Mouse (Mus musculus) urinary bladder, postnatal 14 days (tissue): ENCODE results near the gene Kcna7.
"Not testable (repeated sequence)": the region's sequence is repeated elsewhere in the genome, so short reads cannot be mapped to it uniquely, and the experiment has no call there.

Source experiments
- DNase-seq: peaks from one replicate; pipeline ENCODE4 v3.0.0; 2021; ENCODE audit warnings: low spot score

Kcna7 gene

DNA sequence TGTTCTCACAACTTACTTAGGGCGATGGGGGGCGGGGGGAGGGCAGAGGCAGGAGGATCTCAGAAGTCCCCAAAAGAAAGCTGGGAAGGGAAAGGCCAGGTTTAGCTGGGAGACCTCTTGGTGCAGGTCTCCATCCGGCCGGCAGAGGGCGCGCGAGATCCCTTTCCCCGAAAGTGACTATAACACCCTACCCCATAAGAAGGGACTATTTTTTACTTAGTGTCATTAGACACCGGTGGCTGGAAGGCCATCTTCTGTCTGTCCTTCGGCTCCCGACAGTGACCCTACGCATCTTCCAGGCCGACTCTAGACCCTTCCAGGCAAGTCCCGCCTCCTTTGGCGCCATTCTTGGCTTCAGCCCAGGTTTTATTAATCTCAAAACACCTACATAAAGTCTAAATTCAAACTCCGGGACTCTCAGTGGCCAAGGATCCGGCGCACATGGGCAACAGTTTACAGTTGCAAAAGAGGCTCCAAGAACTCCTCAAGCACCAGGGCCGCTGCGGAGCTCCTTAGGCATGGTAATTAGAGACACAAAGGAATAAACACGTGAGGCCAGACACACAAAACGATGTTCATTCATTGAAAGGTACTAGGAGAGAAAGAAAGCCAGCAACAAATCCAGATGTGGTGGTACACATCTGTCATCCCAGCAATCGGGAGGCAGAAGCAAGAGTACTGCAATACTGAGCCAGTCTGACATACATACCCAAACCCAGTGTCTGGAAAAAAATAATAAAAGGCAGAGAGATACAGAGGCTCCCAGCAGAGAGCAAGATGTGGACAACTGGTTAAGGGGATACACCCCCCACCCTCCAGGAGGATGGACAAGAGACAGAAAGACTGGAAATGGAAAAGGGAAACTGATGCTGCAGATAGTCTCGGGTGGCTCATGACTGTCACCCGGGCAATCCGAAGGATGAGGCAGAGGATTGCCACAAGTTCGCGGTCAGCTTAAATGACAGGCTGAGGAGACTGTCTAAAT is at the start of gene Kcna7:
TSS of gene Kcna7 (plus strand) at position 563 of the 985 bp plus-strand sequence.
- peak; percentile 80 for DNase-seq

DNA sequence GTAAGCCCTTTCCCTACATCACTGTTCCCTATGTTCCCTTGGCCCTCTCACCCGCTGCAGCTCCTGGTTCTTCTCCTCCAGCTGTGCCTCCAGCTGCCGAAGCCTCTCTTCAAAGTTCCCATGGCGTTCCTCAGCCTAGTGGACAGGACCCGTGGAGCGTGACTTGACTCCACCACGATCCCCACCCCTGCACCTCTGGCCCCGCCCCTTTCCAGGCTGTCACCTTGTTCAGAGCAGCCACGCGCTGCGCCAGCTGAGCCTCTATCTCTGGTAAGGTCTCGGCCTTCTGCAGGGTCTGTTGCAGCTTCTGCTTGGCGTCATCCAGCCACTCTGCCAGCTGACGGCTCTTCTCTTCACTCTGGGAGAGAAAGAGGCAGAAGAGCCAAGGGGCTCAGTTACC is 49.4 kb upstream of the Kcna7 start:
- DNase-seq = no peak

DNA sequence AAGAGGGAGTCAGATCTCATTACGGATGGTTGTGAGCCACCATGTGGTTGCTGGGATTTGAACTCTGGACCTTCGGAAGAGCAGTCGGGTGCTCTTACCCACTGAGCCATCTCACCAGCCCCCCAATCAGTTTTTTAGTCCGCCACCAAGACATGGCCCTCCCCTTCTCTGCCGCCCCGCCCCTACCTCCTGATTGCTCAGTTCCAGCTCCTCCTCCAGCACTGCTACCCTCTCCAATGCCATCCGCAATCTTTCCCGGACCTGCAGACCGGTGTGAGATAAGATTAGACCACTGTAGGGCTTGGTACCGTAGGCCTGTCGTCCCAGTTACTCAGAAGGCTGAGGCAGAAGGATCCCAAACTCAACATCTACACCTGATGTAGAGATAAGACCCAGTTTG is 46.4 kb upstream of the Kcna7 start:
- not testable (repeated sequence) for DNase-seq

DNA sequence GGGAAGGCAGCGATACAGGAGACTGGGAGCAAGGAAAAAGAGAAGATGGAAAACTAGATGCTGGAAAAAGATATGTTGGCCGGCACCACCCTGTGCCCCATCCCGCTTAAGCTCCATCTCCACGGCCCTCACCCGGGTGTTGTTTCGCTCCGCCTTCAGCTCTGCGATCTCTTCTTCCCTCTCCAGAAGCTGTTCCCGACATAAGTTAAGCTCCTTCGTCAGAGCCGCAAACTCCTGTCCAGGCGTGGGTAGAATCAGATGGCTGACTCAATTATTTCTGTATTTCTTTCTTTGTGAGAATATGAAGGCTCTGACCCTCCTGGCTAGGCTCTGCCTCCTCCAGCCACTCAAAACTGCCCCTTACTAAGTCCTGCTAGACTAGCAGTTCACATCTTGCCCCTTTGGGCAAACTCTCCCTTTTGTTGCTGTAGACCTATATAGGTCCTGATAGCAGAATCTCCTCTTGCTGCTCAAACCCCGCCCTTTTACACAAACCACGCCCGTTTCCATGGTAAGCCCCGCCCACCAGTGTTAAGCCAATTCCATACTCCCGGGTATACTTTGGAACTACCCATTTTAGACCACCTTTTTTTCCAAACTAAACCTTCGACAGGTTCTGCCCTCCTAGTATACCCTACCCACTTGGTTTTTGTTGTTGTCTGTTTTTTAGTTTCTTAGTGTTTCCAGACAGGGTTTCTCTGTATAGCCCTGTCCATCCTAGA is 44.9 kb upstream of the Kcna7 start:
- DNase-seq = no peak

DNA sequence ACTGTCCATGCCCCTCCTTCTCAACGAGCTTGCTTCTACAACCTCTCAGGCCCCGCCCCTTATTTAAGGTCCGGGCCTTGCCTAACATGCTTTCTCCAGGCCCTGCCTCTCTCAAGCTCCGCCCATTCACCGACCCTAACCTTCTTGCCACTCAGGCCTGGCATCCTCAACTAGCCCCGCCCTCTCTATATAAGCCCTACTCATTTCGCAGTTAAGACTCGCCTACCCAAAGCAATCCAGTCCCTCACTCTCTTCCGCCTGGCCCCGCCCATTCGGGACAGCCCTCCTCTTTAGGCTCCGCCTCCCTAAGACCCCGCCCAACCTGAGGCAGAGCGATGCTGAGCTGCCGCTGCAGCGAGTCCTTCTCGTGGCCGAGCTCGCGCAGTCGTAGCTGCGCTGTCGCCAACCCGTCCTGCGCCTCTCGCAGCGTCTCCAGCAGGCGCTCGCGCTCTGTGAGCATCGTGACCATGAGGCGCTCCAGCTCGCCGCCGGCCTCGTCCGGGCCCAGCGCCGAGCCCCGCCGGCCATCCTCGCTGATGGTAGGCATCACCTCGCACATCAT is 44.1 kb upstream of the Kcna7 start:
- DNase-seq = peak; percentile 82

DNA sequence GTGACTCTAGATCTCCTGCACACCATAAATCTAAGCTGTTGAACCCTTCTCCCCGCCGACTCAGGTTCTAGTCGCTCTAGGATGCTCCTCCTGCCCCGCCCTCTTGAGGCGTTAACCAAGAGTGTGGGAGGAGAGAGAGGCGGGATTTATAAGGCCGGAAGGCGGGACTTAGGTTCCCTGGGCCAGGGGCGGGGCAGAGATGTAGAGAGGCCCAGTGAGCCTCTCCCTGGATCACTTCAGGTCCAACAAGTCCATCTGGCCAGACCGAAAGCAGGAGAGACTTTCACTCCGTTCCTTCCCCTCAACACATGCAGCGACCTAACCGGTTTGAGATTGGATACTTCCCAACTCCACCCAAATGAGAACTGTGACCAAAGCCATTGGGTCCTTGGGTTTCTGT is 42.7 kb upstream of the Kcna7 start:
- DNase-seq = peak; percentile 86

DNA sequence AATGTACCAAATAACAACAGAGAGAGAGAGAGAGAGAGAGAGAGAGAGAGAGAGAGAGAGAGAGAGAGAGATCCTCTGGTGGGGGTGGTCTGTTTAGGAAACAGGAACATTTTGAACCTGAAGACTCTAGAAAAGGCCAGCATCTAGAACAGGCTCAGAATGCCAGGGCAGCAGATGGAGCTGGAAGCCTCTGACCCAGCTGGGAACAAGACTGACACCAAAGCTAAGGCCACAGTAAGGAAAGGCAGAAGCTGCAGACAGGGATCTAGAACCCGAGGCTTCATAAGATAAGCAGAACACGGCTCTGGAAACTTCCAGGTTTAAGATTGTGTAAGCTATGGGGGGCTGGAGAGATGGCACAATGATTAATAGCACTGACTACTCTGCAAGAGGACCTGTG is 41.5 kb upstream of the Kcna7 start:
- no peak for DNase-seq

DNA sequence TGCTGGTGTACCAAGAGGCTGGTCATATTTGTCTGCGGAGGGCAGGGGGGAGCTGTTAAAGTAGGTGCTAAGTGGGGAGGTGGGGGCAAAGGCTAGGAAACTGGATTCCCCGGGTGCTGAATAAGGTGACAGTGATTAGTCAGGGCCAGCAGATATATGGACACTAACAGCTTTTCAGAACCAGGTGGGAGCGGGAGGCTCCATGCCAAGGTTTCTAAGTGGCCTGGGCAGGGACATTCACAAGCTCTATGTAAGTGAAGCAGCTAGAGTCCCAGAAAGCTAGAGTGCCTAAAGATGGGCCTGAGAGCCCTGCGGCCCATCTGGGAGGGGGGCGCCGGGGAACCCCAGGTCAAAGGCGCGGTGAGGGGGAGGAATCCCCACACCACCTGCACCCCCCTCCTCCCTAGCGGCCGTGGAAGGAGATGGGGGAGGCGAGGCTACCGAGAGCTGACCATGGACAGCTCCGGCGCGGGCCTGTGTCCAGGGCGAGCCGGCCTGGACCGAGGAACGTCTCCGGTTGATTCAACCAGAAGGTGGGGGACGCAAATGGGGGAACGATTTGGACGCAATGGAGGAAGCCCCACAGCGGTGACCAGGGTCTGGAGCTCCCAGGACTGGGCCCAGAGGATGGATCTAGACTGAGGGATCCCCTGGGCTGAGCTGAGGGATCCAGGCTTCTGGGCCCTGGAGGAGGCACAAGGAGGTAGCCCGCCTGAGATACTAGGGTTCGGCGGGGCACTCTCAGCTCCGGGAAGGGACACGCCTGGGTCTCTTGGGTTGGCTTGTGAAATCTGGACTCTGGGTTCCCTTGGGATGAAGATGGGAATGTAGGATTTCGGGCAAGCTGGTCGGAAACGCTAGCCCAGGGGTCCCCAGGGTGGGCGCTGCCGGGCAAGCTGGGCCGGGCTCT is 39.5 kb upstream of the Kcna7 start:
- DNase-seq = peak; percentile 60

DNA sequence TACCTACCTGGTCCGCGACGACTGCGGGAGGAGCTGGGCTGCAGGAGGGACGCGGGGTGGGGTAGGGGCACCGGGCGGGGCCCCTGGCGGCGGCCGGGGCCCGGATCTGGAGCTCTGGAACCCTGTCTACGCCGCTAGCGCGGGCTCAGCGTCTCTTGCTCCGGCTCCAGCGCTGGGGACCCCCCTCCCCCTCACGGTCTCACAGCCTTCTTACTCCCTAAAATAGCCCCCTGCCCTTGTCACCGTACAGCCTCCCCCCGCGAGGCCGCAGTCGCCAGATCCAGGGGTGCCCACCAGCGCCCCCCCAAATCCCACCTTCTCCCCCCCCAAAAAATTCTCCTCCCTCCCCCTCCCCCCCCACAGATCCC is 38.8 kb upstream of the Kcna7 start, which contains the start of gene Ppfia3:
TSS of gene Ppfia3 (minus strand) at position 368 of the 368 bp plus-strand sequence.
- DNase-seq = no peak

DNA sequence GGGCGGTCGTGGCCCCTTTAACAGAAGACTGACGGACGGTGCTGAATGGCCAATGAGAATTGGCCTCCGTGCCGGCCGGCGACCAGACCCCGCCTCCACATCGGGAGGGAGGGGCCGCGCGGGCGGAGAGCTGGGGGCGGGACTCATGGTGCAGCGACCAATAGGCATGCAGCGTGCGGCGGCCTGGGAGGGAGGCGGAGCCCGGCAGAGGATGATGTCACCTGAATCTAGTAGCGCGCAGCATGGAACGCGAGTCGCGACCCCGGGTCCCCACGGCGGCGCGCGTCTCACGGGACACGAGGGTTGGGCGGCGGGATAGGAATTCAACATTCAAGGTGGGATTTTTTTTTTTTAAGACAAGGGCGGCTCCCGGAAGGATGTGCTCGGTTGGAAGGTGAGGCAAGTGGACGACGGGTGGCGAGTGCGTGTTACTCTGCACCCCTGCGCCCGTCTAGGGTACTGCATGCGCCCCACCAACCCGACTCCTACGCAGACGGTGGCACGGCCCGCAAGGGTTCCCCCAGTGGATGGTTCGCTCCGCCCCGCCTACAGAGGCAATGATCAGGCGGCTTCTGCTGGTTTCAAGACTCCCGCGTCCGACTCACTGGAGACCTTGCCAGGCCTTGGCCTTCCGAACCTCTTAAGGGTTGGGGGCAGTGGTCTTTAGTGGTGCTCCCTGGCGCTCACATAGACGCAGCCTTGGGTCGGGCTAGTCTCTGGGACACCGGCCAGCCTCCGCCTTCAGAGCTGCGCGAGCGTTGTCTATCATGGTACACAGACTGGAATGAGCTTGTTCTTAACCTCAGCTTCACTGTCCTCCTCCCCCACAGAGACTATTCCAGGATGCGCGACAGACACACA is 38.2 kb upstream of the Kcna7 start:
- DNase-seq = peak; percentile 97

DNA sequence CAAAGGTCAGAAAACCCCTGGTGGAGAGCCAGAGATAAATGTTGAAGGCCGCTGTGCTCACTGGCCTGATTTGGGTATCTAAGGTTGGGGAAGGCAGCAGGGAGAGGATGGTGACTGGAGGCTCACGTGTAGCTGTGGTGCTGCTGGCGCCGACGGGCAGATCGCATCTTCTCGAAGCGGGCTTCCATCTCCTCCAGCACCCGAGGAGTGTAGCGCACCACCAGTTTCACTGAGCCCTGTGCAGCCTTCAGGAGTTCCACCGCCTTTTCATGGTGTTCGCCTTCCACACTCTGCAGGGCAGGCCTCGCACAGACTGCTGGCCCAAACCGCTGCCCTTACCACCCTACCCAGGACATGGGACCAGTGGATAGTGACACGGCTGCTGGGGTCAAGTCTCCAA is 37.3 kb upstream of the Kcna7 start:
- no peak for DNase-seq

DNA sequence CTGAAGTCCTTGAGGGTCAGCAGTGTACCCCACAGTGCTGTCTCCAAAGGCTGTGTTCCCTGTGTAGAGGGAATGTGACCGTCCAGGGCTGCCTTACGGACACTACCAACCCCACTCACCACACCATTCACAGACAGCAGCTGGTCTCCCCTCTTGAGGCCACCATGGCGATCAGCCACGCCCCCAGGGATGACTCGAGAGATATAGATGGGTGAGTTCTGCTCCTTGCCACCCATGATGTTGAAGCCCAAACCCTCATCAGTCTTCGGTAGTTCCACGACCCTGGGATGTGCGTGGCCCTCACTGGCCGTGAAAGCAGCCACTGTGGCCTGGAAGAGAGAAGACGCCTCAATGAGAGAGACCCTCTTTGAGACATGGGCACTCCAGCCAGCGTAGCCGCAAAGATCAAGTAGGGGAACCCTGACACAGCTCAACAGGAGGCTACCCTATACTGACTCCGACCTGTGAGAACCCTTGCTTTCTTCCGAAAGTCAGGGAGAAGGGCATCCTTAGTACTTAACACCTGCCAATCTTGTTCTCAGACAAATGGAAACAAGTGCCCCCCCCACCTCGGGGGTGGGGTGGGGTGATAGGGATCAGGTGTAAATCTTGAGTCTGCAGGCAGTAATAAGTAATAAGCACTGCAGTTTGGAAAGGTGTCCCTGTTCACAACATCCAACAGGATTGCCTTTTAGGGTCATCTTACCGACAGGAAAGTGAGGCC is 36.3 kb upstream of the Kcna7 start:
- no peak for DNase-seq

DNA sequence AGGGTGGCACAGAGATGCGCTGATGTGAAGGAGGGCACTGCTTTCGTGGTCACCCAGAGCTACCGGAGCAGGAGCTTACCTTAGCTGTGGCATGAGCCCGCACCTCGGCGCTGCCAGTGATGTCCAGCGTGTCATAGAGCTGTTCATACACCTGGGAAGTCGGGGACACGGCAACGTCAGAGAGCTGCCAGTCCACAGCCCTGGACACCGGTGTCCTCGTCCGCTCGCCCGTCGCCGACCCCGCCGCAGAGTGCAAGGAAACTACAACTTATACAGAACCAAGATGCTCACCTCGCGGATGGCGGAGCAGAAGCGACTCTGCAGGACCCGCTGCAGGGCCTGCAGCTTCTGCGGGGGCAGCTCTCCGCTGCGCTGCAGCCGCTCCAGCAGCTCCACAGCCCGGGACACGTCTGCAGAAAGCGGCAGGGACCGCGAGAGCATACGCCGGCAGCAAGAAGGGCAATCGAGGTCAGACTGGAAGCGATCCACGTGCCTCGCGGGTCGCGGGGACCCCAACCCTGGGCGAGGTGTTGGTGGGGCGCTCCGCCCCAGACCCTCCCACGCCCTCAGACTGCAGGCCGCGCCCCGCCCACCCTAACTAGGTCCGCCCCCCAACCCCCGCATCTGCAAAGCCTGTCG is 35.5 kb upstream of the Kcna7 start:
- peak; percentile 22 for DNase-seq

DNA sequence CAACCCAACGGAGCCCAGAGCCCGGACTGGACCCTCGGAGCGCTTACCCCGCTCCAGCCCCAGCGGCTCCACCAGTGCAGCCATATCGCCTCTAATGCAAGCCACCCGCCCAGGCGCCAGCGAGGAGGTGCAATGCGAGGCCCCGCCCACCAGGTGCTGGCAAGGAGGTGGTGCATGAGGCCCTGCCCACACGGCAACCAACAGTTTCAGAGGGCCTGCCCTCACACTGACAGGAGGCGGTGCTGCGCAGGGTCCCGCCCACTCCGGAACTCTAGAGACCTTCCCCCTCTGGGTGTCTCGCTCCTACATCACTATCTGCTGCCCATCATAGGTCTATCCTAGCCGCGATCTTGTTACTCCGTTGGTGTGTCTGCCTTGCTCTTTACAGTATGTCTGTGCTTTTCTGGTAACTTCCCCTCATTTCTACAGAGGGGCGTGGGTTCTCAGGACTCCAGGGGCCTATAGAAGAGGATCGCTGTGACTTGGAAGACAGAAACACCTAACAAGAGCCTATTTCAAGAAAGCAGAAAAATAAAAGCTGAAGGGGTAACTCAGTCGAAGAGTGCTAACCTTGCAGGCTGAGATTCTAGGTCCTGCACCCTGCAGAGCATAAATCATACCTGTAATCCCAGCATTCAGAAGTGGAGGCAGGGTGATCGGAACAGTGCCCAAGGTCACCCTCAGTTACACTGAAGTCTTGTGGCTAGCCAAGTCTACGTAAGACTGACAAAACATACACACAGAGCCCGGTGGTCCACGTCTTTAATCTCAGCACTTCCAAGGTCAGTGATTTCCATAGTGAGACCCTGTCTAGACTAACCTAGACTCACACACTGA is 34.8 kb upstream of the Kcna7 start, which contains the start of gene Lin7b:
TSS of gene Lin7b (minus strand) at position 109 of the 837 bp plus-strand sequence.
- peak; percentile 92 for DNase-seq

DNA sequence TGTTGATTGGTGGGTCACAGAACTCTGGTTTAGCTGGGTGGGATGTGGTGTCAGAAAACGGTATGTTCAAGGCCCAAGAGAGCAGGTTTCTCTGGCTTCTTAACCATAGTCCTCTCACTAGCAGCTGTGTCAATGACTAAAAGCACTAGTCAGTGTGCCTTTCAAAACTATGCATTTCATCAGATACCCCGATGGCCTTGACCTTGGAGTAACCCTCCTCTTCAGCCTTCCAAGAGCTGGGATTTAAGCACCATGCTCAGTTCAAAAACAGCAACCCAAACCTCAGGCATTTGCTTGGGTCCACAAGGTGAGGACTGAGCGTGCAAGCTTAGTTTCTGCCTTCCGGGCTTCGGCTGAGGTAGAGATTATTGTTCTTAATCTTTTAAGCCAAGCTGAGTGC is 33.1 kb upstream of the Kcna7 start:
- no peak for DNase-seq

DNA sequence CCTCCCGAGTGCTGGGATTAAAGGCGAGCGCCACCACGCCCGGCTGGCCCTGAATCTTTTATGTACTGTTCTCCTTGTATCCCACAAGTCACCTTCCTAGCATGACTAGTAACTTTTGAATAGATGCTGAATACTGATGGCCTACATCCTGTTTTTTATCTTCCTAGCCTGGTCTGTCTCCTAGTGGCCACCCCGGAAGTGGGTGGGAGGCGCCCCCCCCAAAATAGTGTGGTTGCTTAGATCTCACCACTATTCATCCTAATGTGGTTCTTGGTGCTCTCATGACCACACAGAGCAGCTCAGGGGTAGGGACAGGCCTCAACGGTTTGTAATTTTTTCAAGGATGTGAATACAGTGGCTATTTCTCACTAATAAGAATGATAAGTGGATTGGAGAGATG is 30.8 kb upstream of the Kcna7 start:
- no peak for DNase-seq

DNA sequence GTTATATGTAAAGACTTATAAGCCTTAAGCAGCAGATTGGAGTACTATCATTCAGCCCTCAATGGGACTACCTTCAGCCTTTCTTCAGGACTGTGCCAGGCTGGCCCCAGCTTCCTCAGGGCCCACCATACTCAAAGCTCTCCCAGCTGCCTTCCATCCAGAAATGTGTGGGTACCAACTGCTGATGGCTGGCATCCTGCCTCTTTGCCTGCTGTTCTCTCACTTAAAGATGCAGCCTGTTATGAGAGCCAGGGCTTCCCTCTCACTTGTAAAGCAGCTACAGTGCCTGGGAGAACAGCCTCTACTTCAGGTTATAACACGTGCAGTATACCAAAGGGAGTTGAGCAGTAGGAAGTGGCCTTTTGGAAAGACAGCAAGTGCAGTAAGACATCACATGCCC is 29.4 kb upstream of the Kcna7 start:
- no peak for DNase-seq

DNA sequence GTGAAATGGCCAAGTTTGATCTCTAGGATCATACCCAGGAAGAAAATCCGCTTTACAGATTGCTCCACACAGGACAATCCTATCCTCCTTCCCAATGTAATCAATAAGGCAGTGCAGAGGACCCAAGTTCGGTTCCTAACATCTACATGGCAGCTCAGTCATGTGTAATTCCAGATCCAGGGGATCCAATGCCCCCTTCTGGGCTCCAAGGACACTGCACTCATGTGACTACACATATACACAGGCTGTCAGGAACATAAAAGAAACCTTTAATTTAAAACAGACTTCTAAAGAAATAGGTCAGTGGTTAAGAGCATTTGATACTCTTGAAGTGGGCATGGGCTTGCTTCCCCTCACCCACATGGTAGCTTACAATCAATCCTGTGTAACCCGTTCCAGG is 19.4 kb upstream of the Kcna7 start:
- DNase-seq = no peak

DNA sequence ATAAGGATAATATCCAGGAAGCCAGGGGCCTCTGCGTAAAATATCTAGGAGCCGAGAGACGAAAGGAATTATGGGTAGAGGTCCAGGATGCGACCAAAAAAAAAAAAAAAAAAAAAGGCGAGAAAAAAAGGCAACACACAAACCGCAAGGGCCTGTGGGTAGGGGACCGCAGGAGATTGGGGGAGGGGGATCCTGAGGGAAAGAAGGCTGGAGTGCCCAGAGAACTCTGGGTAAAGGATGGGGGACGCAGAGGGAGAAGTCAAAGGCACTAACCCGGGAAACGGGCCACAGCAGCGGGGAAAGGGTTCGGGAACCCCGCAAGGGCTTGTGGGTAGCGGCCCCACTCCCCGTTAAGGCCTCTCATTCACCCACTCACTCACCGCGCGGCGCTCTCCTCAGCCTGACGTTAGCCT is 10.3 kb upstream of the Kcna7 start:
- no peak for DNase-seq
